Mouse (Mus musculus) urinary bladder, postnatal 14 days (tissue): Measurements from ENCODE around the gene Lrwd1.
"Not testable (repeated sequence)": the region's sequence is repeated elsewhere in the genome, so short reads cannot be mapped to it uniquely, and the experiment has no call there.

Source experiments
- DNase-seq: peaks from one replicate; pipeline ENCODE4 v3.0.0; 2021; ENCODE audit warnings: low spot score

Gene Lrwd1

DNA sequence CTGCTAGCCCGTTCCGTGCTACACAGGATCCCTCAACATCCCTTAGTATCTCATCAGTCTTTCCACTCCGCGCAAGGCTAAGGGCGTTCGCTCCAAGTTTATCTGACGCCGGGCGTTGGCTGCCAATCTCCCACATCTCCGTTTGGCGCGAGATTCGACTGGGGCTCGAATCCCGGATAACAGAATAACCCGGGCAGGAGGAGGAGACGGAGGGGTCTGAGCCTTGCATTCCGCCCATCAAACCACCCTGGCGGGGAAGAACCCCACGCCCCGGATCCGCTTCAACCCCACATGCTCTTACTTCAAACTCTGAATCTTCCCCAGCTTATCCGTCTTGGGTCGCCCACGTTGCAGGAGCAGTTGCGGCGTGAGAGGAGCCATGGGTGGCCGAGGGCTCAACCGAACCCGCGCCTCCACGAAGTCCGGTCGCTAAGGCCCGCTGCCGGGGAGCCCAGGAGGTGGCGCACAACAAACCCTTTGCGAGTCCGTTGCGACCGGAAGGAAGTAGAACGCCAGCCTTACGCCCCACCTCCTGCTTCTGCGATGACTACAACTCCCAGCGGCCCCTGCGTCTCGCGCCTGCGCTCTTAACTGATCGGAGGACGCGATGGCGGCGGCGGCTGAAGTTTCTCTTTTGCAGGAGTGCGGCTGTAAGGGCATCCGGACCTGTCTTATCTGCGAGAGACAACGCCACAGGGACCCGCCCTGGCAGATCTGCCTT, at the start of gene Lrwd1, which contains the start of gene Alkbh4:
Lrwd1 (minus strand) TSS at position 504 of the 721 bp plus-strand sequence.
Alkbh4 (plus strand) TSS at position 576 of the 721 bp plus-strand sequence.
- DNase-seq: peak; percentile 97

DNA sequence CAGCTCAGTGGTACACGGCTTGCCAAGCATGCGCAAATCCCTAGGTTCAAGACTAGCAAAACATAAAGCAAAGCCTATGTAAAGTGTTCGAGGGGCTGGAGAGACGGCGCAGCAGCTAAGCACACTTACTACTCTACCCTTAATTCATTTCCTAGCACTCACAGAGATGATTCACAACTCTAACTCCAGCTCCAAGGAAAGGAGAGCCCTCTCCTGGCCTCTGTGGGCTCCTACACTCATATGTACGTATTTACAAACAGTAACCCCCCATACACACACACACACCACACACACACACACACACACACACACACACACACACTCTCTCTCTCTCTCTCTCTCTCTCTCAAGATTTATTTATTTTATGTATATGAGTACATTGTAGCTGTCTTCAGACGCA, 47.9 kb upstream of the Lrwd1 start:
- DNase-seq: no peak

DNA sequence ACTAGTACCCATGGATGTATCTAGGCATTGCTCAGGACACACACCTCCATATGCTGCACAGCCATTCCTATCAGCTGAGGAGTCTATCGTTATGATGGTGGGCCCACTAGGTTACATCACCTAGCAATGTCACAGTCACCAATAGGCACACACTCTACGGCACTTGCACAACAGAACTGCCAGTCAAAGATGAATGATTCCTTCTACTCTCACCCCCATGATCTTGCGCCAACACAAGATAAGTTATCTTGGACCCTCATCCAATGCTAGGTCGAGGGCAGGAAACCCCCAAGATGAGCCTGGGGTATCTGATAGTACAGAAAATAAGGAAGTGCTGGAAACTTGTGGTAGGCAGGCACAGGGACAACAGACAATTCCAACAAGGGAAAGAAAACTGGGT, 47.0 kb upstream of the Lrwd1 start:
- DNase-seq: no peak

DNA sequence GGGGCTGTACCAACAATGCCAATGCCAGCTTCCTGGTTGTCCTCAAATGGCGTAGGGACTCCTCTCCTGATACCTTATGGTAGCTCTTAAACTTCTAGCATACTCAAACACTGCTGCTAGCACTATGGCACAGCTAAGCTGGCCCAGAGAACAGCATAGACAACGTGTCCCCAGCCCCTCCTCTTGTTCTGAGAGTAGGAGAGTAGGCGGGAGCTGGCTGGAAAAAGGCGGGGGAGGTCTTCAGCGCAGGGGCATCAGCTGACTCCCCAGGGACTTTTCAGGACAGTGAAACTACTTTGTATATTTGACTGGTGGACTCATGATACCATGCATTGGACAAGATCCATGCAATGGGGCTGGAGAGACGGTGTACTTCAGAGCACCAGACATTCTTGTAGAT, 46.2 kb upstream of the Lrwd1 start:
- no peak for DNase-seq

DNA sequence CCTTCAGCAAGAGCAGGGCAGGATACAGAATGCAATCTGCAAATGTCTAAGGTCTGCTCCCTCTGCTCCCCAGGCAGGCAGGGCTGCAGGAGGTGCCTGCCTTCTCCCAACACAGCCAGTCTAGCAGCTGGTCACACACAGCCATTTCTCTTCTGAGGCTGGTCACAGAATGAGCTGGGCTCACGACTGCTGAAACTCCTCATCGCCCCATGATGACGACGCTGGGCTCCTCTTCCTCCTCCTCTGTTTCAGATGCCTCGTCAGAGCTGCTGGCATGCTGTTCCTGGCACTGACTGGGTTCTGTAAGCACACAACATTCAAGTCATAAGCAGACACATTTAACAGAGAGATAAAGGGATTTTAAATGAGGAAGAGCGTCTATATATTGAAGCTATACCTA, 45.3 kb upstream of the Lrwd1 start:
- DNase-seq: no peak

DNA sequence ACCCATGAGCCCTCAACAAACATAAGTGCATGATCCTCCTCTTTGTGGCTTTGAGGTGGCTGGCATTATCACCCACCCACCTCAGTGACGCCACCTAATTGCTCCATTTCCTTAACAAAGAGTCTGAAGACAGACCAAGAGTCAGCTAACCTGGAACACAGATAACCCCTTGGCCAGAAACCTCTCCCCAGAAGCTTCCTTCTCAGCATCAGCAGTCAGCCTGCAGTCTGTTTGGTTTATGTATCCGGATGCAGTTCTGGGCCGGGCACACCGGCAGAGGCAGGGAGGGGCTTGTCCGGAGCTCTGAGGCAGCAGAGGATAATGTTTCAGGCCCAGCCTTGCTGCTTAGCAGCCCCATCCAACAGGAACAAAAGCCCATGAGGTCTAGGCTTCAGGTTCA, 43.7 kb upstream of the Lrwd1 start:
- no peak for DNase-seq

DNA sequence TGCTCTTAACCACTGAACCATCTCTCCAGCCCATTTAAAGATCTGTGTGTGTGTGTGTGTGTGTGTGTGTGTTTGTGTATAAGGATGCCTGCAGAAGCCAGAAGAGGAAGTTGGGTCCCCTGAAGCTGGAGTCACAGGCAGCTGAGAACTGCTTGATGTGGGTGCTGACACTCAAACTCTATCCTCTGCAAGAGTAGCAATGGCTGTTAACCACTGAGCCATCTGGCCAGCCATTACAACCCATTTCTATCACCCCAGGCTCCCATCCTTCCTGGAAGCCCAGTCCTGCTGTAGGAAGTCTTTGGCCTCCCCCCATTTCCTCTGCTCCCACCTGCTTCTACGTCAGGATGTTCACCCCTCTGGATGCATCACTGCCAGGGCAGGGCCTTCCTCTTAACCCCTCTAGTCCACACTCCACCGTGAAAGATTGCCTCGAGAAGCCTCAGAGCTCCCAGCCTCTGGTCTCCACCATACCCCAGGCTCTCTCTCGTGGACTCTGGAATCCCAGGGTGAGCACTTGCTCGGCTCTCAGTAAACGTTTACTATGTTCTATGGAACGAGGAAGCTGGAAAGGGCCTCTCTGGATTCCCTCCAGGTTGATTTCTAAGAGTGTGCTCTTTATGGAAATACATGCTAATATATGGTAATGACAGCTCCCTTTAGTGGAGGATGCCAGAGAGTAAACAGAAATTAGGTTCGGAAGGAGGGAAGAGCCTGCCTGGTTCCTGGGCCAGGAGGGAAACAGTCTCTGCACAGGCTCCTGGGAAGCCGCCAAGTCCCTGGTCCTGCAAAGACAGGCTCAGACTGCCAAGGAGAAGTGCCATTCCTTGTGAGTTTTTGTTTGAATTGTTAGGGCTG, 38.0 kb upstream of the Lrwd1 start:
- peak; percentile 83 for DNase-seq

DNA sequence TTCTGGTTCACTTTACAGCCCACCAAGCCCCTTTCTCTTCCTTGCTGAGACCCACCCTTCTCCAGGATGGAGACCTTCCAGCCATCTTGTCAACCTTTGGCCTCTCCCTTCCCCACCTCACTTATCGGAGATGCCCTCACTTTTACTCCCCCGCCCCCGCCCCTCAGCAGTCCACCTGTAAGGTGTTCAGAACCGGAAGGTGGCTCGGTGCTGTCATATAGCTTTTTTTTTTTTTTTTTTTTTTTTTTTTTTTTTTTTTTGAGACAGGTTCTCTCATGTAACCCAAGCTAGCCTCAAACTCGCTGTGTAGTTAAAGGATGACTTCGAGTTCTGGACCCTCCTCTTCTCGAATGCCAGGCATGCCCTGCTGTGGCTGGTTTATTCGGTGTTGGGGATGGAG, 37.1 kb upstream of the Lrwd1 start:
- DNase-seq: no peak

DNA sequence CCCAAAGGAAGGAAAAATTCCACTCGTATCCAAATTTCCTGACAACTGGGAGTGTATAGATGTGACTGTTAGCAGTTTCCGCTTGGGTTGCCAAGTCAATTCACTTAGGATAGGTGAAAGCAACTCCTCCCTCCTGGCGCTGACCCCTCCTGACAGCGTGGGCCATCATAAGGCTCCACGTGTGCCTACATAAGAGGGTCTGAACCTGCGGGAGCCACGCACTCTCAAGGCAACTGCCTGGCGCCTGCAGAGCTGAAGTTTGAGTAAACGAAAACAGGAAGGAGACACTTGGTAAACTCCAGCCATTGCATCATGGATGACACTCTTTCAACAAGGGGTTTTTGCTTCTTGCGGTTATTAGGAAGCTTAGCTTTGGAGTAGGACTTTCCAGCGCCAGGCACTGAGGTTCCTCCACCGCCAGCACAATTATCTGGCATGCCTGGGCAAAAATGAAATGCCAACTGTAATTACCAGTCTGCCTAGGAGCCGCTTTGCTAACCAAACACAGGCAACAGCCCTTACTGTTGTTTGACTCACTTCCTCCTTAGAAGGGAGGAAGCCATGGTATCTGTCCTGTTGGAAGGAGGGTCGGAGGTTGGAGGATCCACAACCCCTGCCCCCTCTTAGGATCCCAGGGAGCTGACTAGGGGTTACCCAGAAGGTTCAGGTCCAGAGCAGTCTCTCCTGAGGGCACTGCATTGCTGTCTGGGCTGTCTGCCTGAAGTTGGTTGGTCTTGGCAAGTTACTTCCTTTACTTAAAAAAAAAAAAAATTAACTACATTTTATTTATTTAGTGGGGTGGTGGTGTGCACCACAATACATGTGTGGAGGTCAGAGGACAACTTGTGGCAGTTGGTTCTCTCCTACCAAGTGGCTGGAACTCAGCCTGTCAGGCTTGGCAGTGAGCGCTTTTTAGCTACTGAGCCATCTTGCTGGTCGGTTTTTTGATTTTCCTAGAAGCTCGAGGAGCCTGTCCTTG, 35.8 kb upstream of the Lrwd1 start:
- peak; percentile 31 for DNase-seq

DNA sequence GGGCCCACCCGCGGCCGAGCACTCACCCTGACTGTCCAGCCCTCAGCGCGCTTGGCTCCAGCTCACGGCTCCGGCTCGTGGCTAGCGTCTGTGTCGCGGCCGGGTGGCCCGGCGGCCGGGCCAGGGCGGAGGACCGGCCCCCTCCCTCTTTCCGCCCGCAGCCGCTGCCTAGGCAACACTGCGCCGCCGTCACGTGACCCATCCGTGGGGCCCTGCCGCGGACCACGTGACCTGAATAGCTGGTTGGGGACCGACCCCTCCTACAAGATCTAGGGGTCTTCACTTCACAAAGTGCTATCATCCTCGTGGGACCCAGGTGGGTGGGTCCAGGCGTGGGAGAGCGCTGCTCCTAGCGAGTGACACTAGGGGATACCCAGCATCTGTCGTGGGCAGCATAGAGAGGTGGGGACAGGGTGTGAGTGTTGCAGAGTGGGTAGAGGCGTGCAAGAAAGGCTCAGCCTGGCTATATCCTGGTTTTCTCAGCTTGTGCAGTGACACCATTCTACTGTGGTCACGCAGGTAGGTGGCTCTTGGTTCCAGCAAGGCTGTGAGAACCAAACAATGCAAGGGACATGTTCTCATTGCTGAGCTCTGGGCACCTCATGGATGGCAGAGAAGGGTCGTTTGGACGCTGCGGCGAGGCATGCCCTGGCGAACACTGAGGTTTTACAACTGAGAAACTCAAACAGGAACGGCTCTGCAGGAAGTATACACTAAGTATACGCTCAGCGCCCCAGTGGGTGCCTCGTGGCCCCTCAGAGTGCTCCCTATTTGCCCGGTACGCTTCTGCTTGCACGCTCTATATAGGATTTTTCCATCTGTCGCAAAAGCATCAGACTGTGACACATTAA, 34.9 kb upstream of the Lrwd1 start, which contains the start of gene Orai2:
Orai2 (minus strand) TSS at position 202 of the 851 bp plus-strand sequence.
- peak; percentile 78 for DNase-seq

DNA sequence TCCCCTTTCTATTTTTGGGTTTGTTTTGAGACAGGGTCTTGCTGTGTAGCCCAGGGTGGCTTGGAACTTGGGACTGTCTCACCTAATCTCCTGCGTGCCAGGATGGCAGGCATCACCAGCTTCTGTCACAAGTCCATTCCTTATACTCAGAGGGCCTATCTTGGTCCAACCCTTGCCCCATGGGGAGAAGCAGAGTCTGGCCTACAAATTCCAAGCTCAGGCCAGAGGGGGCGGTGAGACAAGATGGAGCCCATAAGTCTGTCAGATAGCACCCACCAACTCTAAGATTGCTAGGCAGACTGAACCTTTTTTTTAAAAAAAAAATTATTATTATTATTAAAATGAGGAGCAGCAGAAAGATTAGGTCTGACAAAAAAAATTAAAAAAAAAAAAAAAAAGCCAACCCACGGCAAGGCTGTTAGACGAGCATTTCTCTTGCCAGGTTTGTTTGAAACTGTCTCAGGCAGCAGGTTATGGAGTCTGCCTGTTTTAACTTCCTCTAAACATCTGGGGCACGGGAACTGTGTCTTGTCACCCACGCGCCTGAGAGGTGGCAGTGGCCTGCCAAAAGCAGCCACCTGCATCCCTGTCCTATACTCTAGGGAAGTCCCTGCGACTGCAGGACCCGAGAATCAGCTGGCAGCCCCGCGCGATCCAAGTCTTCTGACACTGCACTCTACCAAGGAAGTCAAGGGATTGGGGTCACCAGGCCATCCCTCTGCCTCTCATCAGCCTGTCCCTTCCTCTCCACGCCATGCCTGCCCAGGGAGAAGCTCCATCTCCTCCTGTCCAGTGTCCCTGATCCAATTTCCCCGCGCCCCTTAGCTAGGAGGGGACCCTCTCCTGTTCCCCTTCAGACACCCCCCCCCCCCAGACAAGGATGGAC, 34.0 kb upstream of the Lrwd1 start:
- DNase-seq: no peak

DNA sequence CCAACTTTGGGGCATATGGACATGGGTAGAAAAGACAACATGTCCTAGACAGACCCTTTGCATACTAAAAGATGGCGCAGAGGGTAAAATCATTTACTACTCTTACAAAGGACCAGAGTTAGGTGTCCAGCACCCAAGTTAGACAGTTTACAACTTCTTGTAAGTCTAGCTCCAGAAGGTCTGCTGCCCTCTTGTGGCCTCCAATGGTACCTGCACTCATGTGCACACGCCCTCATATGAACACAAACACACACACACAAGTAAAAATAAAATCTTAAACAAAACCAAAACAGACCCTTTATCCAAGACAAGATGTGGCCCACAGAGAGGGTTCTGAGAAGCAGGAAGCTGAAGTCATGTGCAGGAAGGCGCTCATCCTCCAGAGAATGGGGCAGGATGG, 32.2 kb upstream of the Lrwd1 start:
- DNase-seq: no peak

DNA sequence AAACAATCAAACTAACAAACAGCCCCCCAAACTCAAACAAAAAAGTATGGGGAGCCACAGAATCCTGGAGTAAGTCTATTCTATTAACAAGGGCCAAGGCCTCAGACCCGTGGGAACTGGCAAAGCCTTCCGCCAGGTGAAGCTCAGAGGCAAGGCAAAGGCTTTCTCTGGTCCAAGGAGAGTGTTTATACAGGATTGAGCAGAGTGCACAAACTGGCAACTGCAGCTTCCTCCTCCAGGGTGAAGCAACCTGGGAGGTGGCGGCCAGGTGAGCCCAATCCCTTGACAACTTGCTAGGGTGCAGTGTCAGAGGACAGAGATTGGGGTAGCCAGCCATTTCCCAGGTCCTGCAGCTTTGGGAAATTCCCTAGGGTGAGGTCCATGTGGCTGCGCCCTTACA, 31.4 kb upstream of the Lrwd1 start:
- DNase-seq: no peak

DNA sequence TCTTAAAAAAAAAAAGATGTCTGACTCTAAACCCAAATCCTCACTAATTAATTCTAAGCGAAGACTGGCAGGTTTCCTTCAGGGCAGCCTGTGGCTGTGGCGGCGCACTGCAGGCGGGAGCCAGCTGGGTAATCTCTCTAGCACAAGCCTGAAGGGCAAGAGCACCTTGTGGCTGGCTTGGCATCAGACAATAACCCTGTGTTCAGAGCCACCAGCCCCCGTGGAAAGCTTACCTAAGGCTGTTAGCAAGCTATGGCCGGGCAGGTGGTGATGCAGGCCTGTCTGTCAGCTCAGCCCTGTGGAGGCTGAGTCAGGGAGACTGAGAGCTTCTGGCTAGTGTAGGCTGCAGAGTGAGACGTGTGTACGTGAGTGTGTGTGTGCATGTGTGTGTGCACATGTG, 29.4 kb upstream of the Lrwd1 start:
- no peak for DNase-seq

DNA sequence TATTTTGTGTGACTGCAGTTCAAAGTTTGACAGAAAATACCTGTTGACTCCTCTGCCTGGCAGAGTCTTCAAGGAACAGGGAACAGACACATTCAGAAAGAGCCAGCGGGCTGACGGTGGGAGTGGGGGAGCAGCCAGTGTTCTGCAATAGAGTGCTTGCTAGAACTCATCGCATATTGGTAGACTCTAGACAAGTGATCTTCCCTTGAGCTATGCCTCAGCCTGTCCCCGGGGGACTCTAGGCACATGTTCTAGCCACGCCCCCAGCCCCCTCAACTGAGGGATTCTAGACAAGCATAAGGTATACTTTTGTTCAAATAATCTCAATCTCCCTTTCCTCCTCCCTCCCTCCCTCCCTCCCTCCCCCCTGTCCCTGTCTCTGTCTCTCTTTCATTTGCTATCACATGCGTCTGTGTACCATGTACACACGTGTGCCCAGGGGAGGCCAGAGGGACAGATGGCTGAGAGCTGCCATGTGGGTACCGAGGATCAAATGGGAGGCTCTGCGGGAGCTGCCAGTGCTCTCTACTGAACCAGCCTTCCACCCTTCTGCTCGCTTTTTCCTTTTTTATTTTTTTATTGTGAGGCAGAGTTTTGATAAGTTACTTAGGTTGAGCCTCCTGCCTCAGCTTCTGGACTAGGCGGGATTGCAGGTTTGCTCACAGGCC, 28.1 kb upstream of the Lrwd1 start:
- DNase-seq: no peak

DNA sequence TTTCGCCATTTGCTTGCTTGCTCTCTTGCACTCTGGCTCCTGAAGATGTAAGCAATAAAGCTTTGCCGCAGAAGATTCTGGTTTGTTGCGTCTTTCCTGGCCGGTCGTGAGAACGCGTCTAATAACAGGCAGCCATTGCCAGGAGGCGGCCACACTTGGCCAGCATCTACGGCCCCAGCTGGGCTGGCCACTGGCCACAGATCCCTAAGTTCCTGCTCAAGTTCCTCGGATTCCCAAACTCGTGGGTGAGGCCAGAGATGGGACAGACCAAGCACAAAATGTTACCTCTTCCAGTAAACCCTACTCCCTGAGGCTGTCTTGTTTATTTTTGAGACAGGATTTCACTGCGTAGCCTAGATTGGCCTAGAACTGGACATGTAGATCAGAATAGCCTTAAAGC, 24.2 kb upstream of the Lrwd1 start:
- peak; percentile 52 for DNase-seq

DNA sequence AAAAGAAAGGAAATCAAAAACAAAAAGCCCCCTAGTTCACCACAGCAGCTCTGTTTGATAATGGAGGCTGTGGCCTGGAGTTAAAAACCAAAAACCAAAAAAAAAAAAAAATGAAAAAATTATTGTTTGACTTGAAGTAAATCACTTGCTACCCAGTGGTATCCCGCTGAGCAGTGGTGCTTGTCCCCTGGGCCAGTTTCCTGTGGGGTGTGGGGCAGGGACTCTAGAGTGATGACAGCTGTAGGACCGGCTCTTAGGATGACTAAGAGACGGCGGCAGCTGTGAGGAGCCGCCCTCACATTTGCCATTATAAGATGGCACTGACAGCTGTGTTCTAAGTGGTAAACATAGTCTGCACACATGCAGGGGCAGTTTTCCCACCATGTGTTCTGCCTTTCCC, 19.5 kb upstream of the Lrwd1 start:
- DNase-seq: no peak

DNA sequence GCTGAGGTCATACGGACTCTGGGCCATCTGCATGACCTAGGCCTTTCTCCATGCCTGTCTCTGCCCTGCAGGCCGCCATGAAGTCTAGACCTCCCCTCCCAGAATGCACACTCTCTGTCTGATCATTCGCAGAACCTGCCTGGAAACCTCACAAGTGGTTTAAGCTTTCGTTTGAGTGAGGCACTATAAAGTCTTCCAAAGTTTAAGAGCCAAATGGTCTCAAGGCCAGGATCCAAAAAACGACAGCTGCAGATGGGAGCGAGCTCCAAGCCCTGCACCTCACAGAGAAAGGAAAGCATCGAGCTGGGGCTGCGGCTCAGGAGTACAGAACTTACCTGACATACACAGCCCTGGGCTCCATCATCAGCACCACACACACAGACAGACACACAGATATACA, 16.5 kb upstream of the Lrwd1 start:
- DNase-seq: no peak

DNA sequence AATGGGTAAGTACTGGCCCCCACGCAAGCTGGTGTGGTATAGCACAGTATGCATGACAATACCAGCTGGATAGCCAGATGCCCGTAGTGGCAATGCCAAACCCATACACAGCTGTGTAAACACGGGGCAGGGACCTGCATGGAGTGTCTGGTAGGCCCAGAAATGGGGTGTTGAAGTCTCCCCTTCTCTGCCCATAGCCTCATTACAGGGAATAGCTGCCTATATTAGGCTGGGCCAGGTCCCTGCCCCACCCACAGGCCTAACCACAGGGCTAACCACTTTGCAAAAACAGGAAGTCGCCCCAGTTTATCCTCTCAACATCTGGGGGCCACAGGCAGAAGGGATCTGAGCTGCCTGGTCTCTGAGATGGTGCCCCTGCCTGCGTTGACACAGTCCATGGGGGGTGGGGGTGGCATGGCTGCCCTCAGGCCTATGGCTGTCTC, 13.3 kb upstream of the Lrwd1 start:
- not testable (repeated sequence) for DNase-seq
